Mouse (Mus musculus) spleen, adult 2 months (tissue): Measurements from ENCODE around the gene Slc4a3. TPM values are rescaled to one million over a fixed set of nuclear protein-coding genes. Genes with fewer than 3 reads are reported as not detected.

ENCODE experiments used
- DNase-seq, 2 experiments: peaks; one replicate each; pipeline versions ENCODE4 v3.0.0 to v3.0.0-alpha.2; 2012 to 2021; ENCODE audit warnings: low spot score in 2 of 2, low read depth in 1 of 2
- H3K27ac ChIP-seq: fragments of 200-500 bp; 2 replicates; pipeline ENCODE4 v1.5.1; 2012; ENCODE audit warnings: low read length, inconsistent platforms; ENCODE audit not compliant: insufficient read depth
- H3K27me3 ChIP-seq: fragments of 200-500 bp; 2 replicates; pipeline ENCODE4 v1.6.1; 2012; ENCODE audit warnings: mild to moderate bottlenecking, moderate library complexity, low read length, inconsistent platforms; ENCODE audit not compliant: control insufficient read depth, insufficient read depth
- H3K36me3 ChIP-seq: fragments of 200-500 bp; 2 replicates; pipeline ENCODE4 v1.6.1; 2012; ENCODE audit warnings: mild to moderate bottlenecking, low read length, inconsistent platforms; ENCODE audit not compliant: control insufficient read depth, insufficient read depth
- H3K4me1 ChIP-seq: fragments of 200-500 bp; 2 replicates; pipeline ENCODE4 v1.6.1; 2011; ENCODE audit warnings: inconsistent platforms; ENCODE audit not compliant: control insufficient read depth, insufficient read depth, insufficient read length
- H3K4me3 ChIP-seq: fragments of 200-500 bp; 2 replicates; pipeline ENCODE4 v1.5.1; 2011; ENCODE audit warnings: mild to moderate bottlenecking, inconsistent platforms; ENCODE audit not compliant: insufficient read depth, insufficient read length; ENCODE audit errors: extremely low read depth
- CTCF ChIP-seq: fragments of 200-500 bp; IDR thresholded peaks from 2 replicates; pipeline ENCODE4 v1.5.1; 2011; ENCODE audit warnings: mild to moderate bottlenecking, inconsistent platforms; ENCODE audit not compliant: insufficient read depth, insufficient read length, insufficient replicate concordance; ENCODE audit errors: extremely low read depth
- POLR2A ChIP-seq: fragments of 200-500 bp; IDR thresholded peaks from 2 replicates; pipeline ENCODE4 v1.6.1; 2011; ENCODE audit warnings: low read depth, low read length, inconsistent platforms
- WGBS: fragments of 180-500 bp; shearing (Covaris S2); methylation state at CpG from one replicate; pipeline ENCODE4 v1.1.7; 2018; 5-methylcytosine and 5-hydroxymethylcytosine counted together
- polyA plus RNA-seq: library from polyadenylated mRNA; depleted of rRNA; stranded (reverse); fragments of >200 nt; gene quantifications from 2 replicates; pipeline ENCODE4 v1.2.3, GENCODE M21; 2012

Slc4a3 gene
- polyA plus RNA-seq, 1 experiment, result 4.5 TPM

- Histone ChIP-seq H3K36me3 (no peaks in the 10 kb centered on the region), H3K4me3 (no peak overlapping the region), H3K27me3 (peaks cover 16% of the 10 kb centered on the region), H3K4me1 (no peaks in the 10 kb centered on the region), H3K27ac (no peak overlapping the region)
- DNase-seq, result no peak
- no peak for TF ChIP-seq CTCF
- TF ChIP-seq POLR2A, result no peak
- WGBS, result 86% methylated on average over 17 of the region's 17 CpGs
Observed at GRCm38 (mm10) chr1:75549289-75550279, 3.5 kb downstream of the Slc4a3 start.

- WGBS, result 89% methylated on average over 15 of the region's 15 CpGs
- Histone ChIP-seq H3K4me3 (no peak overlapping the region), H3K4me1 (no peaks in the 10 kb centered on the region), H3K27me3 (peaks cover 16% of the 10 kb centered on the region), H3K36me3 (no peaks in the 10 kb centered on the region), H3K27ac (no peak overlapping the region)
- no peak for DNase-seq
- no peak for TF ChIP-seq CTCF
- TF ChIP-seq POLR2A, result no peak
Observed at GRCm38 (mm10) chr1:75550586-75550985, 4.5 kb downstream of the Slc4a3 start.

GRCm38 (mm10) chr1:75555680-75556079 is 9.6 kb downstream of the Slc4a3 start:
- no peaks in the 10 kb centered on the region for H3K27me3 ChIP-seq
- DNase-seq, result no peak
- 49% methylated on average over 7 of the region's 7 CpGs for WGBS
- TF ChIP-seq POLR2A (no peak), CTCF (no peak)
- no peak overlapping the region for H3K4me3 ChIP-seq
- no peak overlapping the region for H3K27ac ChIP-seq
- H3K36me3 ChIP-seq, result no peaks in the 10 kb centered on the region
- H3K4me1 ChIP-seq, result peaks cover 5% of the 10 kb centered on the region; the same call in 1 of the 2 replicates

GRCm38 (mm10) chr1:75556143-75556781 is 10.2 kb downstream of the Slc4a3 start:
- TF ChIP-seq POLR2A (no peak), CTCF (no peak)
- Histone ChIP-seq H3K4me3 (no peak overlapping the region), H3K36me3 (no peaks in the 10 kb centered on the region), H3K27ac (no peak overlapping the region), H3K4me1 (peaks cover 5% of the 10 kb centered on the region; the same call in 1 of the 2 replicates), H3K27me3 (no peaks in the 10 kb centered on the region)
- 85% methylated on average over 9 of the region's 9 CpGs for WGBS
- no peak for DNase-seq

- Histone ChIP-seq H3K27me3 (no peaks in the 10 kb centered on the region), H3K4me1 (peaks cover 5% of the 10 kb centered on the region; the same call in 1 of the 2 replicates), H3K36me3 (no peaks in the 10 kb centered on the region), H3K27ac (no peak overlapping the region), H3K4me3 (no peak overlapping the region)
- 90% methylated on average over 7 of the region's 7 CpGs for WGBS
- no peak for TF ChIP-seq POLR2A
- no peak for DNase-seq
Observed at GRCm38 (mm10) chr1:75557041-75557440, 11.0 kb downstream of the Slc4a3 start.

GRCm38 (mm10) chr1:75558388-75559178 is 12.5 kb downstream of the Slc4a3 start:
- no peak for DNase-seq
- H3K27me3 ChIP-seq, result no peaks in the 10 kb centered on the region
- H3K36me3 ChIP-seq, result no peaks in the 10 kb centered on the region
- peaks cover 5% of the 10 kb centered on the region; the same call in 1 of the 2 replicates for H3K4me1 ChIP-seq
- WGBS, result 85% methylated on average over 18 of the region's 18 CpGs
- no peak for TF ChIP-seq POLR2A
- TF ChIP-seq CTCF, result no peak
- H3K27ac ChIP-seq, result no peak overlapping the region
- no peak overlapping the region for H3K4me3 ChIP-seq
